Mouse (Mus musculus) stomach, embryonic 14.5 days (tissue): ENCODE results near the gene Bahcc1. TPM values are rescaled to one million over a fixed set of nuclear protein-coding genes. Genes with fewer than 3 reads are reported as not detected.
A peak's percentile ranks its signal among the peaks of the same experiment; 100 is the strongest.

Source experiments
- ATAC-seq: fragments of 200-750 bp; cut with Nextera tagmentation; 2 replicates; pipeline ENCODE4 v1.8.0; 2017; ENCODE audit warnings: low read depth, moderate TSS enrichment; ENCODE audit not compliant: insufficient number of reproducible peaks, insufficient read depth, low FRiP score
- H3K27ac ChIP-seq: fragments of 300-500 bp; sonication (generic); 2 replicates; pipeline ENCODE4 v1.5.1; 2014; ENCODE audit warnings: mild to moderate bottlenecking, low read length, moderate library complexity, mixed read lengths
- H3K27me3 ChIP-seq: fragments of 300-500 bp; sonication (generic); 2 replicates; pipeline ENCODE4 v1.6.1; 2014; ENCODE audit warnings: low read length, control low read depth, mixed read lengths; ENCODE audit not compliant: control insufficient read depth, insufficient read depth
- H3K36me3 ChIP-seq: fragments of 300-500 bp; sonication (generic); 2 replicates; pipeline ENCODE4 v1.6.1; 2014; ENCODE audit warnings: mild to moderate bottlenecking, control low read depth, low read length, moderate library complexity, mixed read lengths; ENCODE audit not compliant: control insufficient read depth, insufficient read depth
- H3K4me1 ChIP-seq: fragments of 300-500 bp; sonication (generic); 2 replicates; pipeline ENCODE4 v1.6.1; 2014; ENCODE audit warnings: low read length, control low read depth, mixed read lengths; ENCODE audit not compliant: control insufficient read depth, insufficient read depth
- H3K4me2 ChIP-seq: fragments of 300-500 bp; sonication (generic); replicated peaks from 2 replicates; pipeline ENCODE4 v1.6.1; 2014; ENCODE audit warnings: low read depth, low read length, control low read depth
- H3K4me3 ChIP-seq: fragments of 300-500 bp; sonication (generic); 2 replicates; pipeline ENCODE4 v1.5.1; 2014; ENCODE audit warnings: low read depth, low read length, control low read depth
- H3K9ac ChIP-seq: fragments of 300-500 bp; sonication (generic); replicated peaks from 2 replicates; pipeline ENCODE4 v1.6.1; 2014; ENCODE audit warnings: low read depth, mild to moderate bottlenecking, control low read depth, low read length, moderate library complexity, mixed read lengths
- H3K9me3 ChIP-seq: fragments of 300-500 bp; sonication (generic); 2 replicates; pipeline ENCODE4 v1.6.1; 2016; ENCODE audit warnings: low read depth, low read length, control low read depth; ENCODE audit not compliant: control insufficient read depth
- WGBS: fragments of 180-500 bp; shearing (Covaris S2); extraction: QIAGEN DNeasy Blood & Tissue Kit; methylation state at CpG from one replicate; pipeline ENCODE4 v1.1.7; 2014; 5-methylcytosine and 5-hydroxymethylcytosine counted together
- polyA plus RNA-seq: library from polyadenylated mRNA; unstranded; fragments of >200 nt; fragmentation: Nextera tagmentation; extraction: Ambion mirVana; gene quantifications from 2 replicates; pipeline ENCODE4 v1.2.1, GENCODE M21; 2014

Gene Bahcc1
- polyA plus RNA-seq, 1 experiment from 2014 or later = 13.4 TPM

DNA sequence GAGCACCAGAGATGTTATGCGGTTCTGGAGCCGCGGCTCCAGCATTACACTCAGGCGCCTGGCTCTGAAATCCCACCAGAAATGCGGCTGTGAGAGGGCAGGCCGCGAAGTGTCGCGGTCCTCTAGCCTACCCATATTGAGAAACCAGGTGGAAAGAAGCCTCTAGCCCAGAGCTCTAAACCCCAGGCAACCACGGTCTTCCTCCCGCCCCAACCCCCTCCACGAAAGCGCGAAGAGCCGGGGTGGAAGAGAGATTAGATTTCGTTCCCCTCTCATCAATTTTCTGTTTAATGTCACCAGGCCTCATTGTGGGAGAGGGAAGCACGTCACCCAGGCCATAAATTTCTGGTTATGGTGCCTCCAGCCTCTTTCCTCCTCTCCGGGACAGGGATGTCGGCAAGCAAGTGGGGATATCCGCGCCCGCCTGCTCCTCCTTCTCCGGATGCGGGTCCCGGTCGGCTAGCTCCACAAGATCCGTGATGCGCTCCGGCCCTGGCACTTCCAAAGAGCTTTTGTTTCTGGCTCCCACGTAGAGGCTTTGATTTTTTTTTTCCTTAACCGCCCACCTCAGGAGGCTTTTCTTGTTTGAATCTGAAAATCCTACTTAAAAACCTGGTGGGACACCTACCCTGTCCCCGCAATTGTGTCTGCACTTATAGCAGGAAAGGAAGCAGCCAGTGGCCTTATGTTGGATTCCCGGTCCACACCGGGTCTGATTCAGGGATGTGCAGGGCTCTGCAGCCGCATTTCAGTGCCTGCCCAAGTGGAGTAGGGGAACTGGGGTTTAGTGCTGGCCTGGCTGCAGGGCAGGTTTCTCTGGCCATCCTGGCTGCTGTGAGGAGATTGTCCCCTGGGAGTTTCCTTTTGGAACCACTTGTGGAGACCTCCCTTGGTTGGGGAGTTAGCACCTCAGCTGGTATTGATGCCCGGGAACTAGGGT, 7.2 kb upstream of the Bahcc1 start:
- ATAC-seq = no peak

DNA sequence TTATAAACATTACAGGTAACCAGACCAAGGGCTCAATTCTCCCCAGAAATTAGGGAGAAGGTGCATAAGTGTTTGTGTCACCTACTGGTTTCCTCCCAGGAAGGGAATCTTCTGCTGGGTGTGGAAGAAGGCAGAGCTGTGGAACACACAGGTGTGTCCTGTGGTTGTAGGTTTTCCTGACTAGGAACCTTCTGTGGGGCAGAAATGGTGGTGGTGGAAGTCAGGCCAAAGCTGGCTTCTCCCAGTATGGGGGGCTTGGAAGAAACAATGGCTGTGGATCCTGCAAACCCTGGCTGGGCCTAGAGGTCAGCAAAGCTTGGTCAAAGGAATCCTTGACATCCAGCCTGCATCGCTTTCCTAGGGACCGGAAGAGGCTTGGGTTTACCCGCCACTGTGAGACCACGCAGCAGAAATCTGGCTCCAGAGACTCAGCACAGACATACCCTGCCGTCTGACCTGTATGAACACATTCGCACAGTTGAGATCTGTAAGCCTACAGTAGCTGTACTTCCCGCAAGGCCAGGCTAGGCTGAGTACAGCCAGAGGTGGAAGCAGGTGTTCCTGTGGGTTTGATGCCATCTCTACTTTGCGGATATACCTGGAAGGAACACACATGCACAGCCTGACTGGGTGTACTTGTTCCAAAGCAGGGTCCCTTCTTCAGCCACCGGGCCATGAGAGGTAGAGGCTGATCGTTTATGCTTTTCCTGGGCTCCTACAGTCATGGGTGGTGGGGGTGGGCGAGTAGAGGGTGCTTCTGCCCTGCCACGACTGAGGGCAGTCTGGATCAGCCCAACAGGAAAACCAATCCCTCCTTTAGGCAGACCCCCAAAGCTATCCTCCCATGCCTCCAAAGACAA, 6.1 kb upstream of the Bahcc1 start:
- ATAC-seq = no peak
- no peaks in the 10 kb centered on the region; the same call in 1 of the 2 replicates for H3K36me3 ChIP-seq
- H3K27me3 ChIP-seq = no peaks in the 10 kb centered on the region
- no peaks in the 10 kb centered on the region for H3K9me3 ChIP-seq
- no peak overlapping the region for H3K4me3 ChIP-seq
- 61% methylated on average over 12 of the region's 12 CpGs for WGBS
- H3K4me2 ChIP-seq = peak overlapping the region; percentile 94; the same call in 1 of the 2 replicates
- H3K4me1 ChIP-seq = peaks cover 66% of the 10 kb centered on the region
- H3K27ac ChIP-seq = peak overlapping the region; percentile 92; the same call in 1 of the 2 replicates
- no peak overlapping the region for H3K9ac ChIP-seq

More for the DNA sequence above, 7.2 kb upstream of the Bahcc1 start:
- WGBS = 12% methylated on average over 36 of the region's 36 CpGs
- Histone ChIP-seq H3K9ac (peak overlapping the region; percentile 36; the same call in 1 of the 2 replicates), H3K36me3 (no peaks in the 10 kb centered on the region; the same call in 1 of the 2 replicates), H3K4me3 (peak overlapping the region; percentile 12; the same call in 1 of the 2 replicates), H3K9me3 (no peaks in the 10 kb centered on the region), H3K27me3 (no peaks in the 10 kb centered on the region), H3K27ac (peak overlapping the region; percentile 74), H3K4me1 (peaks cover 76% of the 10 kb centered on the region), H3K4me2 (peak overlapping the region; percentile 43)

DNA sequence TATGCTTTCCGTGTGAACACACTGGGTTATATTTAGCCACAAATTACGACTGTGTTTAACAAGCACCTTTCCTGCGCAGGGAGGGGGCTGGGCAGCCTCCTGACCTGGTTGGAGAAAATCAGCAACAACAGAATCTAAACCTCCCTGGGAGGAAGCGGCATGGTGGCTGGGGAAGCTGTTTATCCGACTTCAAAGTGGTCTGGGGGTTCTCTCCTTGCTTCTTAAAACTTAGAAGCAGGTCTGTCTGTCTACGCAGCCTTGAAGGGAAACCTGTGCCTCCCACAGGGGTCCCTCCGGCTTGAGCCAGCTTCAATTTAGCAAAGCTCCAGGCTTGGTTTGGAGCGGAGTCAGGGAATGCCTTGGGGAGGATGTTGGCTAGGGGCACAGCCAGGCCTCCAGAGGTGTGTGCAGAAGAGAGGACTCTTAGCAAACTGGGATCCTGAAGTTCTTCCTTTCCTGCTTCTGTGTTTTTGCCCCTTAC, 5.1 kb upstream of the Bahcc1 start:
- H3K9me3 ChIP-seq = no peaks in the 10 kb centered on the region
- ATAC-seq = no peak
- peaks cover 72% of the 10 kb centered on the region for H3K4me1 ChIP-seq
- no peak overlapping the region for H3K4me3 ChIP-seq
- no peaks in the 10 kb centered on the region; the same call in 1 of the 2 replicates for H3K36me3 ChIP-seq
- WGBS = 26% methylated on average over 8 of the region's 8 CpGs
- no peaks in the 10 kb centered on the region for H3K27me3 ChIP-seq
- H3K9ac ChIP-seq = peak overlapping the region; percentile 3; the same call in 1 of the 2 replicates
- H3K4me2 ChIP-seq = peak overlapping the region; percentile 94
- peak overlapping the region; percentile 92 for H3K27ac ChIP-seq

DNA sequence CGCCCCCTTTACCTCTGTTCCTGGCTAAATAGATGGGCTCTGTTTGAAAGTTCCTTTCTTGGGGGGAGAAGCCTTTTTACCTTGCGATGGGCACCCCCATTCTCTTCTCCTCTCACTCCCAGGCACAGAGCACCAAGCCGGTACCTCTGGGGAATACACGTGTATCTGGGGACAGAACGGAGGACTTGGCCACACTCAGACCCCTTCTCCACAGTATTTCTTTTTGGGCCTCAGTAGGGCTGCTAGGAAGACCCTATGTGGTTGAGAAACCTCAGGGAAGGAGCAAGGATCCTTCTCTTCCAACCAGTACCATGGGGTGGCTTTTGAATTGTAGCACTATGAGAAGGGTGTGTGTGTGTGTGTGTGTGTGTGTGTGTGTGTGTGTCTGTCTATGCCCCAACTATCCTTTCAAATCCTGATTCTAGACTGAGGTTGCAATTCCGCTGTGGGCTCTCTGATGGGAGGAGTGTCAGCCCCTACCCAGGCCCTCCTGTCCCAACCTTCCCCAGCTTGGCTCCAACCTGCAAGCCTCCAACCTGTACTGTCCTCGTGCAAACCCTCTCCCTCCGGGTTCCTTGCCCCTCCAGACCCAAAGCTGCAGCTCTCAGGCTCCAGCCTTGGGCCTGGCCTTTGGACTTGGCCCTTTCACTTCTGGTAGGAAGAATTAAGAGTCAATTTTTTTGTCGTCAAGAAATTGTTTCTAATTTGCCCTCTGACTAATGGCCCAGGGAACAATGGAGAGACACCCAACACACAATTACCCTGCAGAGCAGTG, 4.4 kb upstream of the Bahcc1 start:
- ATAC-seq = no peak
- no peak overlapping the region; the same call in 1 of the 2 replicates for H3K9ac ChIP-seq
- 46% methylated on average over 9 of the region's 9 CpGs for WGBS
- H3K9me3 ChIP-seq = no peaks in the 10 kb centered on the region
- peak overlapping the region; percentile 92 for H3K27ac ChIP-seq
- peaks cover 70% of the 10 kb centered on the region for H3K4me1 ChIP-seq
- H3K4me2 ChIP-seq = peak overlapping the region; percentile 94
- no peaks in the 10 kb centered on the region for H3K27me3 ChIP-seq
- H3K36me3 ChIP-seq = no peaks in the 10 kb centered on the region; the same call in 1 of the 2 replicates
- H3K4me3 ChIP-seq = peak overlapping the region; percentile 3; the same call in 1 of the 2 replicates

DNA sequence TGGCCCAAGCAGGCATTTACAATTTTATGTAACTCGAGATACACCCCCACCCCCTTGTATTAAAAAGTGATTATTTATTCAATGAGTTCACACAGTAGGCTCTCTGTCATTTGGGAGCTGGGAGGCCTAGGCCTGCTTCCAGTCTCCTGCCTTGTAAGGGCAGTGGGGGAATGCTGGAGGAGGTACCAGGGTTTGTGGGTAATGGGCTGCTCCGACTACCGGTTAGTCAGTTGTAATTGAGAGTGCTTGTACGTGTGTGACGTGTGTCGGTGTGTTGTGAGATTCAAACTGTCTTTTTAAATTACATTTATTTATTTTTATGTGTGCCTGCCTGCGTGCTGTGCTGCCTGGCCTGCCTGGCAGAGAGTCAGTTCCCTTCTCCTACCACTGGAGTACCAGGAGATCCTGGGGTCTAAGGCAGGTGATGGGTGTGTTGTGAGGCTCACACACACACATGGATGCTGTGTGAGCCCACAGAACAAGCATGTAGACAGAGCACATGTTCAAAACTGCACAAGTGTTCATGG, 3.8 kb upstream of the Bahcc1 start:
- Histone ChIP-seq H3K27me3 (no peaks in the 10 kb centered on the region), H3K9ac (peak overlapping the region; percentile 28; the same call in 1 of the 2 replicates), H3K27ac (peak overlapping the region; percentile 92; the same call in 1 of the 2 replicates), H3K36me3 (no peaks in the 10 kb centered on the region; the same call in 1 of the 2 replicates), H3K9me3 (no peaks in the 10 kb centered on the region), H3K4me3 (peak overlapping the region; percentile 64), H3K4me1 (peaks cover 63% of the 10 kb centered on the region), H3K4me2 (peak overlapping the region; percentile 94)
- no peak for ATAC-seq
- 19% methylated on average over 7 of the region's 7 CpGs for WGBS

DNA sequence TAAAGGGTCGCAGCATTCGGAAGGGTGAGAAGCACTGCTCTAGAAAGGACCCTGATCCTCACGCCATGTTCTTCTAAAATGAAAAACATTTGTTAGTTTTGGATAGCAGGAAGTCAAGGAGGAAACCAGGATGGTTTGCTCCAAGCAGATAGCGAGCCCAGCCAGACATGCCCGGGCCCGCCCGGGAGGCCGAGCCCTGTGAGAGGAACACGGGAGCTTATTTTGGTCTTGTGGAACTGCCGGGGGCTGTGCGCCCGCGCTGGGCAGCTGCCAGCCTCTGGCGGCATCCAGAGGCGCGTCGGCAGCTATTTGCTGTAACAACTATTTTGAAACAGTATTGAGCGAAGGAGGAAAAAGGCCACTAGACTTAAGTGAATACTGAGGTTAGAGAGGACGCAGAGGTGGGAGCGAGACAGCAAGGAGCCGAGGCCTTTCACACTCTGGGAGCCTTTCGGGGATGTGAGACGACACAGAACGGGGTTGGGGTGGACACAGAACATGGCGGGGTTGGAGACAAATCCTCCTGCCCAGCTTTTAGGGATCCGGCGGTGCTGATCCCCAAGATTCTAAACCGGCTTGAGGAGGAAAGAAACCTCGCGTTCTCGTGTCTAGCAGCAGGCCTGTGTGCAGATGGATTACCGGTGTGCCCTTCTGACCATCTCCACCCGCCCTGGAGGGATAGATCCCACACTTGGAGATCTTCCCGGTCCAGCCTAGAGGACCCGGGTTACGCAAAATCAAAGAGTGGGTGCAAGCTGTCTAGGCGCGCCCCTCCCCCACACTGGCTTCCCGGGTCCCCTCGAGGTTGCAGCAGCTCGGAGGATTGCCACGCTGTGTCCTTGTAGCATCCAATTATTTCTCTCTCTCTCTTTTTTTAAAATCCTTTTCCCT, 2.6 kb upstream of the Bahcc1 start:
- Histone ChIP-seq H3K4me1 (peaks cover 52% of the 10 kb centered on the region), H3K4me3 (peak overlapping the region; percentile 64), H3K4me2 (peak overlapping the region; percentile 94), H3K9ac (peak overlapping the region; percentile 96), H3K36me3 (no peaks in the 10 kb centered on the region; the same call in 1 of the 2 replicates), H3K27ac (peak overlapping the region; percentile 92), H3K9me3 (no peaks in the 10 kb centered on the region), H3K27me3 (no peaks in the 10 kb centered on the region)
- ATAC-seq = no peak
- 2% methylated on average over 42 of the region's 42 CpGs for WGBS

DNA sequence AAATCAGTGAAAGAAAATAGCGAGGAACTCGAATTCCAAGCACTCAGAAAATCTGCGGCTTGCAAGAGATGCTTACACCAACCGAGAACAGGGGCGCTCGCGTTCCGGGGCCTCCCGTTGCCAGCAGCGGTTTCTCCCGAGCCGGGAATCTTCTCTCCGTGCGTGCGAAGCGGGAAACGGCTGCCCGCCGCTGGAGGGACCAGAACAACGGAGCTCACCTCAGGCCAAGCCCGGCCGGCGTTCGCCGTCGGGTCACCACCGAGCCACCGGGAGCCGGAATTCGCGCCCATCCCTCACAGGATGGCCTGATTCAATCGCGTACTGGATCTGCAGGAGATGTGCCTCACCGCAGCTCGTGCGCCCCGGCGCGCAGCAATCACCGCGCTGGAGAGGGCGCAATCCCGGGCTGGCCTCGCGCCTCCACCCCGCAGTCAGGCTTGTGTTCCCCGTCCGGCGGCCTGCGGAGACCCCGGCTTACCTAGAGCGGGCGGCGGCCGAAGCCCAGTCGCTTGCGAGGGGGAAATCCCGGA, 1.8 kb upstream of the Bahcc1 start:
- Histone ChIP-seq H3K27me3 (no peaks in the 10 kb centered on the region), H3K27ac (peak overlapping the region; percentile 92), H3K4me1 (peaks cover 44% of the 10 kb centered on the region), H3K36me3 (no peaks in the 10 kb centered on the region; the same call in 1 of the 2 replicates), H3K4me2 (peak overlapping the region; percentile 94), H3K9ac (peak overlapping the region; percentile 96), H3K9me3 (no peaks in the 10 kb centered on the region), H3K4me3 (peak overlapping the region; percentile 64)
- no peak for ATAC-seq
- WGBS = under 1% methylated on average over 58 of the region's 58 CpGs
